Mouse (Mus musculus): Measurements from ENCODE around the gene Rgs9. TPM values are rescaled to one million over a fixed set of nuclear protein-coding genes. Genes with fewer than 3 reads are reported as not detected.
"Not testable (repeated sequence)": the region's sequence is repeated elsewhere in the genome, so short reads cannot be mapped to it uniquely, and the experiment has no call there.

Rgs9 gene
- polyA plus RNA-seq, 1 experiment from 2014 or later, result 1.1 TPM

DNA sequence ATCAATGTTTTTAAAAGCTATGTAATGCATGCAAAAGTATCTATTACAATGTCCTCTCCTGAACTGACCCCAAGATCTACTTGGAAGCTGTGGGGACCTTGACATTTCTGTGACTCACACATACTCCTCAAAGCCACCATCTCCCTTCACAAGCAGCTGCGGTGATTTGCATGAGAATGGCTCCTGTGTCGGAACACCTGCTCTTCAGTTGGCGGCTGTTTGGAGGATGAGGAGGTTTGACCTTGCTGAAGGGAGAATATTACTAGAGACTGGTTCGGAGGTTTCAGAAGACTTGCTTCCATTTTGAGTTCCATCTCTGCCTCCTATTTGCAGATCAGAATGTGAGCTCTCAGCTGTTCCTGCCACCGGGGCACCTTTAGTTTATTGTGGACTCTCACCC is 7.8 kb upstream of the Rgs9 start:
- Histone ChIP-seq H3K9me3 (replicated peaks) (no peaks in the 10 kb centered on the region), H3K9ac (no peak overlapping the region), H3K36me3 (no peaks in the 10 kb centered on the region), H3K4me2 (no peak overlapping the region), H3K4me3 (no peak overlapping the region), H3K4me1 (replicated peaks) (no peaks in the 10 kb centered on the region), H3K27ac (ENCODE audit: poor library complexity, severe bottlenecking) (no peak overlapping the region), H3K27me3 (replicated peaks) (0 out of 2 replicates have a peak, but pooled peaks cover 9% of the 10 kb centered on the region)
- WGBS, result 78% methylated on average over 5 of the region's 5 CpGs
- ATAC-seq (ENCODE audit: insufficient number of reproducible peaks, low FRiP score), result no peak

DNA sequence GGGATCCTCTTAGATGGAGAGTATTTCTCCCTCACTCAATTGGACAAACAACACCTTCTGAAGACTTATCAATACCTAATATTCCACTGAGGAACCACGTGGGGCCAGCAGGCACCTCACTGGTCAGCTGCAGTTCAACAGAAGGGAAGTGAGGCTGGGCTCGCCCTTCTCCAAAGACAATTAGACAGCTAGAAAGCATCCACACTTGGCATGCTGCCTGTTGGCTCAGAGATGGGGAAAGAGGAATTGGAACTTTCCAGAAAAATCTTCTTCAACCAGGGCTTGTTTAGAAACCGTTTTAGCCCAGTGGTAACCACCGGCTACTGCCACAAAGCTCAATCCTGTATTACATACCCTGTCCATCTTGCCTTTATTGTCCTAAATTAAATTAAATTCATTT is 4.4 kb upstream of the Rgs9 start:
- no peaks in the 10 kb centered on the region; the same call in 1 of the 2 replicates for H3K4me1 ChIP-seq (replicated peaks)
- H3K4me2 ChIP-seq, result no peak overlapping the region
- H3K9ac ChIP-seq, result no peak overlapping the region
- H3K36me3 ChIP-seq, result no peaks in the 10 kb centered on the region
- peaks cover 26% of the 10 kb centered on the region for H3K27me3 ChIP-seq (replicated peaks)
- ATAC-seq (ENCODE audit: insufficient number of reproducible peaks, low FRiP score), result no peak
- H3K4me3 ChIP-seq, result no peak overlapping the region
- 53% methylated on average over 4 of the region's 4 CpGs for WGBS
- H3K9me3 ChIP-seq (replicated peaks), result no peaks in the 10 kb centered on the region
- no peak overlapping the region for H3K27ac ChIP-seq (ENCODE audit: poor library complexity, severe bottlenecking)

DNA sequence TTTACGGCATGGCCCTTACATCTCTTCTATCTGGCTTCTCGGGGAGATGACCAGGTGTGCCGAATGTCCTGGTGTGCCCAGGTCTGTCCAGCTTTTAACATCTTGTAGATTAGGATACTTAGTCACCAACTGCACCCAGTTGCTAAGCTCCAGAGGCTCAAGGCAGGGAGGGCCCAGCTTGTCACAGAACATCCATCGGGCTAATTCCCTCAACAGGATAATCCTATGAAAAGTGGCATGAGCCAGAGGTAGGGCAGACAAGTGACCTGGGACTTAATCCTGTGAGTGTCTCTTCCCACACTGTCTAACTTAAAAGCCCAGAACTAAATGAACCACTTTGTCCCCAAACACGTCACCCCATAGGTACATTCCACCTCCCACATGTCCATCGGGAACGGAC is 898 bp downstream of the Rgs9 start:
- no peak overlapping the region for H3K4me2 ChIP-seq

DNA sequence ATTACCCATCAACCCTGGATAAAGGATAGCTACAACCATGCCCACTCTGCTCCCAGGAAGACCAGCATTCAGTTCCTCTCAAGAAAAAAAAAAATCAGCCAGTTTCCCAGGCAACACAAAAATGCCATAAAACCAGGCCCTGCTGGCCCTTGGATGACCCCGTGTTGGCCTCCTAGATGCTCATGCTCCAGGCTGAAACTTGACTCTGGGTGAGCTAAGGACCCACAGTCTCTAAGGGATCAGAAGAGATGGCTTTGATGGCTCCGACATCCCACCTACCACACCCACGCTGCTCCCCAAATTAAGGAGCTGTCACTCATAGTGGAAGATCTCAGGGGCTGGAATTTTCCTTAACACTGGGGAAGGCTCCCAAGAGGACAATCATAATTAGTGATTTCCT is 5.9 kb downstream of the Rgs9 start:
- WGBS, result 70% methylated on average over 3 of the region's 3 CpGs
- no peak overlapping the region for H3K4me2 ChIP-seq
- H3K9ac ChIP-seq, result no peak overlapping the region
- no peak overlapping the region for H3K27ac ChIP-seq (ENCODE audit: poor library complexity, severe bottlenecking)
- H3K27me3 ChIP-seq (replicated peaks), result peaks cover 31% of the 10 kb centered on the region
- no peak overlapping the region for H3K4me3 ChIP-seq
- H3K36me3 ChIP-seq, result no peaks in the 10 kb centered on the region
- no peaks in the 10 kb centered on the region for H3K4me1 ChIP-seq (replicated peaks)
- 0 out of 2 replicates have a peak, but pooled peaks cover 3% of the 10 kb centered on the region for H3K9me3 ChIP-seq (replicated peaks)
- ATAC-seq (ENCODE audit: insufficient number of reproducible peaks, low FRiP score), result no peak

More for the DNA sequence above, 898 bp downstream of the Rgs9 start:
- WGBS, result 84% methylated on average over 7 of the region's 7 CpGs
- Histone ChIP-seq H3K4me1 (replicated peaks) (no peaks in the 10 kb centered on the region; the same call in 1 of the 2 replicates), H3K9me3 (replicated peaks) (no peaks in the 10 kb centered on the region), H3K36me3 (no peaks in the 10 kb centered on the region), H3K27ac (ENCODE audit: poor library complexity, severe bottlenecking) (no peak overlapping the region), H3K27me3 (replicated peaks) (peaks cover 54% of the 10 kb centered on the region), H3K4me3 (no peak overlapping the region), H3K9ac (no peak overlapping the region)
- ATAC-seq (ENCODE audit: insufficient number of reproducible peaks, low FRiP score), result no peak

DNA sequence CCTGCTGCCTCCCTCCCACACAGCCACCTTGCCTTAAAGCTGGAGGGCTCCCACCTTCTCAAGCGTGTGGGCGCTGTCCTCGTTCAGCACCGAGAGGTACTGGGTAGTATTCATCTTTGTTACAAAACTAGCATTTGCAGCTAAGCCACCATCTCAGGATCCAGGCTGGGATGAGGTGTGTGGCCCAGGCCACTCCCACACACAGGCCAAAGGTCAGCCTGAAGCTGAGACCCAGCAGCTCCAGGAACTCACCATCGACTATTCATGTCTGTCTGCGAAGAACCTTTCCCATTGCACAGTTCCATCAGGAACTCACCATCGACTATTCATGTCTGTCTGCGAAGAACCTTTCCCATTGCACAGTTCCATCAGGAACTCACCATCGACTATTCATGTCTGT is 8.6 kb downstream of the Rgs9 start:
- WGBS, result 83% methylated on average over 9 of the region's 9 CpGs
- not testable (repeated sequence) for H3K4me1 ChIP-seq (replicated peaks); H3K4me3 ChIP-seq; H3K9ac ChIP-seq; H3K27me3 ChIP-seq (replicated peaks); ATAC-seq (ENCODE audit: insufficient number of reproducible peaks, low FRiP score); H3K27ac ChIP-seq (ENCODE audit: poor library complexity, severe bottlenecking); H3K36me3 ChIP-seq; H3K4me2 ChIP-seq; H3K9me3 ChIP-seq (replicated peaks)

DNA sequence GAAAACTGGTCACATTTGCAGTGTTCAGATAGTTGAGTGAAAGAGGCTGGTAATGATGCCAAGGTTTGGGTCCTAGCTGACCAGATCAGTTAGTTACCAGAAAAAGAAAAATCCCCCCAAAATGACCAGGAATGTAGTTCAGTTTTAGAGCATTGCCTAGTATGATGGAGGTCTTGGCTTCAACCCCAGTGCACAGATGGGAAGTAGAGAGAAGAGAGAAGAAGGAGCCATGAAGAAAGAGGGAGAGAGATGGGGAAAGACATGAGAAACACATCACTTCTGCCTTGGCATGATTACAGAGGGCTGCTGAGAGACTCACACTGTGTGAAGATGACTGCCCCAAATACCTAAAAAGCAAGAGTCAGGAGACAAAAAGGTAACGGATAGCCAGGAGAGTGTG is 13.1 kb downstream of the Rgs9 start:
- ATAC-seq (ENCODE audit: insufficient number of reproducible peaks, low FRiP score), result no peak
- Histone ChIP-seq H3K9ac (no peak overlapping the region), H3K9me3 (replicated peaks) (0 out of 2 replicates have a peak, but pooled peaks cover 3% of the 10 kb centered on the region), H3K27me3 (replicated peaks) (peaks cover 5% of the 10 kb centered on the region; the same call in 1 of the 2 replicates), H3K4me3 (no peak overlapping the region), H3K4me2 (no peak overlapping the region), H3K27ac (ENCODE audit: poor library complexity, severe bottlenecking) (no peak overlapping the region), H3K4me1 (replicated peaks) (no peaks in the 10 kb centered on the region), H3K36me3 (no peaks in the 10 kb centered on the region)
- WGBS, result 79% methylated on average over 1 of the region's 1 CpGs

DNA sequence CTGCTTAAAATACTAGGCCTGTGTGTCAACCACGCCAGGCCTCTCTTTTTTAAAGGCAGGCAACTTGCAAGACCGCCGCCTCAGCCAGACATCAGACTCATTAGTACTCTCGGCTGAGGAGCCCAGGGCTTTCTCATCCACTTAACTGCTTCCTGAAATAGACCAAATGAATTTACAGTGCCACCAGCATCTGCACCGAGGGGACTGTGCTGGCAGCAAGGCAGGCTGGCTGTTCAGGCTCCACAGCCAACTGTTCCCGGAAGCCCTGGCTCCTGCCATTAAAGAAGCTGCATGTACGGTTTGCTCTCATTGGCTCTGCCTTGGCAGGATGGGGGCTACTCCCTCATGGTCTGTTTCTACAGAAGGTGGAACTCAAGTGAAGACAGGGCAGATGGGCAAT is 19.7 kb downstream of the Rgs9 start:
- no peak overlapping the region for H3K9ac ChIP-seq
- WGBS, result 50% methylated on average over 7 of the region's 7 CpGs
- no peak overlapping the region for H3K4me2 ChIP-seq
- H3K4me1 ChIP-seq (replicated peaks), result peaks cover 4% of the 10 kb centered on the region; the same call in 1 of the 2 replicates
- no peak for ATAC-seq (ENCODE audit: insufficient number of reproducible peaks, low FRiP score)
- no peaks in the 10 kb centered on the region; the same call in 1 of the 2 replicates for H3K27me3 ChIP-seq (replicated peaks)
- no peaks in the 10 kb centered on the region for H3K36me3 ChIP-seq
- no peak overlapping the region for H3K4me3 ChIP-seq
- no peaks in the 10 kb centered on the region for H3K9me3 ChIP-seq (replicated peaks)
- H3K27ac ChIP-seq (ENCODE audit: poor library complexity, severe bottlenecking), result no peak overlapping the region

DNA sequence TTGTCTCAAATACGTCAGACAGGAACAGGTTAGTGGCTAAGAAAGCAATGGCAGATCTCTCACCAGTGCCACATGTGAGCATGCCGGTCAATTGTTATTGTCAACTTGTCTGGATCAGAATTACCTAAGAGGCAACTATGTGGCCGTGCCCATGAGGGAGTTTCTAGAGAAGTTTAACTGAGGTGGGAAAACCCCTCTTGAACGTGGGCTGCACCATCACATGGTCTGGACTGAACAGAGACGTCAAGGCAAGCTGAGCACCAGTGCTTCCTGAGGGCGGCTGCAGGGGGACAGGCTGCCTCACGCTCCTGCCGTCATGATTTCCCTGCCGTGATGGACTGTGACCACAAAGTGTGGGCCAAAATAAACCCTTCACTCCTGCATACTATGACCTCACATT is 26.5 kb downstream of the Rgs9 start:
- WGBS, result 83% methylated on average over 9 of the region's 9 CpGs
- Histone ChIP-seq H3K27ac (ENCODE audit: poor library complexity, severe bottlenecking) (no peak overlapping the region), H3K4me2 (no peak overlapping the region), H3K4me3 (no peak overlapping the region), H3K4me1 (replicated peaks) (peaks cover 7% of the 10 kb centered on the region), H3K9ac (no peak overlapping the region), H3K36me3 (no peaks in the 10 kb centered on the region), H3K27me3 (replicated peaks) (peaks cover 16% of the 10 kb centered on the region), H3K9me3 (replicated peaks) (no peaks in the 10 kb centered on the region)
- no peak for ATAC-seq (ENCODE audit: insufficient number of reproducible peaks, low FRiP score)

DNA sequence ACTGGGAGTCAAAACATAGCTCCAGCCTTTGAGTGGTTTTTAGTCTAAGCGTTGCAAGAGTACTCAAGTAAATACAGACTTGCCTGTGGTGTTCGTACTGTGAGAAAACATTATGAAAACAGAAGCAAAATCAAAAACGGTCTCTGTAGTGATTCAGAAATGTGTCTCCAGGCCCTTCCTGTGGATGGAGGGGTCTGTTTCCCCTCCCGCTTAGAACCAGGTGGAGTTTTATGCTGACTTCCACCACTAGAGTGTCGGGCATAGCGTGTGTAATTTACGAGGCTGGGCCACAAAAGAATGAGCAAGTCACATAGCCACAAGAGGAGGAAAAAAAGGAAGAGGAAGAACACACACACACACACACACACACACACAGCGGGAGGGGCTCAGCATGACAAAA is 27.6 kb downstream of the Rgs9 start:
- H3K4me3 ChIP-seq, result no peak overlapping the region
- H3K9me3 ChIP-seq (replicated peaks), result no peaks in the 10 kb centered on the region
- peaks cover 20% of the 10 kb centered on the region for H3K27me3 ChIP-seq (replicated peaks)
- H3K4me2 ChIP-seq, result no peak overlapping the region
- no peak overlapping the region for H3K9ac ChIP-seq
- 72% methylated on average over 8 of the region's 8 CpGs for WGBS
- ATAC-seq (ENCODE audit: insufficient number of reproducible peaks, low FRiP score), result no peak
- peaks cover 7% of the 10 kb centered on the region for H3K4me1 ChIP-seq (replicated peaks)
- H3K27ac ChIP-seq (ENCODE audit: poor library complexity, severe bottlenecking), result no peak overlapping the region
- H3K36me3 ChIP-seq, result no peaks in the 10 kb centered on the region

DNA sequence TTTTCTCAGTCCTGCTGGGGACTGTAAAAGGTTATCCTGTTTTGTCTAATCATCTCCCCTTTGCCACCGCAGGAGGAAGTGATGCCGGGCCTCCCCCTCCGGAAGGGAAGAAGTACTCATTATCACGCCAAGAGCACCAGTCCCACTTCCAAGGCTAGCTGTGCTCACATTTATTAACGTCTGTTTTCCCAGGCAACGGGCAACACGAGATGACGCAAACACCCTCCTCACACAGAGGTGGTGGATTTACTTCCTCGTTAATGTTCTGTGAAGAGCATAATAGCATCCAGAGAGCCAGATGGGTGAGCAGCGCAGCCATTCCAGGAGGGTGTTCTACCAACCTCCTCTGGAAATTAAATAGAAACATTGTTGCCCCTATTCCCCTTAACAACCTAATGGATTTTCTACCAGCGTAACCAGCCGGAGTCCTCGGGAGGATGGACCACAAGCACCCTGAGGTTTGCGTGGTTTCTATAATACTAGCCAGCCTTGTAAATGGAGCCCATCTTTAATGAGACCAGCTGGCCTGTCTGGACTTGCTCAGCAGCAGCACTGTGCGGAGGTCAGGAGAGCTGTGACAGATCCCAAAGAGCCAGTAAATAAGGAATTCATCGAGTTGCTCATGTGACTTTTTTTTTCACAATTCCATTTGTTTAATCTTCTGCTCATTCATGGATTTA is 28.1 kb downstream of the Rgs9 start:
- Histone ChIP-seq H3K4me3 (no peak overlapping the region), H3K9ac (no peak overlapping the region), H3K4me2 (no peak overlapping the region), H3K4me1 (replicated peaks) (peaks cover 7% of the 10 kb centered on the region), H3K27ac (ENCODE audit: poor library complexity, severe bottlenecking) (no peak overlapping the region), H3K27me3 (replicated peaks) (peaks cover 20% of the 10 kb centered on the region; the same call in 1 of the 2 replicates), H3K9me3 (replicated peaks) (no peaks in the 10 kb centered on the region), H3K36me3 (no peaks in the 10 kb centered on the region)
- no peak for ATAC-seq (ENCODE audit: insufficient number of reproducible peaks, low FRiP score)
- WGBS, result 56% methylated on average over 16 of the region's 16 CpGs

DNA sequence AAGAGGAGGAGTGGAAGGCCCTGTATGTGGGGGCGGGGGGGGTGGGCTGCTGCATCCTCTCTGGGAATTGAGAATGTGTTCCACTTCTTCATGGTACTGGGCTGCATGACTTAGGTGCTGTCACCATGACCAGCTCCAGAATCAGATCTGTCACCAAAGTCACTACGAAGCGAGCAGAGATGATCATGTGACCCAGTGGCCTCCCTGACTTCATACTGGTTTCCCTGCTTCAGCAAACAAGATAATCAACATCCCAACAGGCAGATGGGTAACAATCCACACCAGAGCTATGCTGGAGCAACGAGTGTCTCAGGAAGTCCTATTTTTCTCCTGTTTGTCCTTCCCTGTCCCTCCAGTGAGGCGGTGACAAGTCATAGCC is 28.7 kb downstream of the Rgs9 start:
- Histone ChIP-seq H3K36me3 (no peaks in the 10 kb centered on the region), H3K27ac (ENCODE audit: poor library complexity, severe bottlenecking) (no peak overlapping the region), H3K9me3 (replicated peaks) (no peaks in the 10 kb centered on the region), H3K4me2 (no peak overlapping the region), H3K4me3 (no peak overlapping the region), H3K9ac (no peak overlapping the region), H3K4me1 (replicated peaks) (peaks cover 7% of the 10 kb centered on the region), H3K27me3 (replicated peaks) (peaks cover 20% of the 10 kb centered on the region; the same call in 1 of the 2 replicates)
- 45% methylated on average over 5 of the region's 5 CpGs for WGBS
- no peak for ATAC-seq (ENCODE audit: insufficient number of reproducible peaks, low FRiP score)

All from heart, embryonic 12.5 days (tissue).